14 mouse cellular contexts compared by ENCODE assay signal in the genomic region with DNA sequence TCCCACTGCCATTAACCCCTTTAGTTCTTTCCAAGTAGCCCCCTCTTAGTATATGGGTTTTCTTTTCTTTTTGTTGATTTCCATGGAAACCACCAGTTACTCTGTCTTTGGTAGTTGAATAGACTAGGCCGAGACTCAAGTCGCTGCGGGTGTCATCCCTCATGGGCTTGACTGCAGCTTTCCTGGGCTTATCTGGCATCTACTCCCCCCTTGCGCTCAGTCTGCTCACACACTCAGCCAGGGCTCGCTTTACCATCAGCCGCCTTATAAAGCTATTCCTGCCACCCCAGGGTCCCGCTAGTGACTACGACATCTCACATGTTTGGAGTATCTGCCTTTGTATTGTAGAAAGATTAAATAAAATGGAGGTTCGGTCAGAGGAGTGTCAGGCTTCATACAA.
DNase-seq lines count a peak whose midpoint lies in the region; ATAC-seq and TF ChIP-seq lines count a peak whose summit lies in the region.
"Had no signal": no experiment of that assay in that cellular context is flagged by ENCODE, and none has a peak within 500 bp of the region (broad histone marks: within the 10 kb centered on the region; RNA-seq: fewer than 3 reads in every experiment).

No protein-coding gene starts in this region.

- H3K79me2 ChIP-seq in heart, adult 2 months (replicated peaks; ENCODE audit: control insufficient read depth, insufficient read depth, low read length): no peaks in the 10 kb centered on the region

- H3K9ac ChIP-seq in heart, embryonic 13.5 days: peak overlapping the region; percentile 38; the same call in 1 of the 2 replicates
- no peak overlapping the region for H3K9ac ChIP-seq in heart, adult 2 months (ENCODE audit: low read depth, low read length)
- no peak overlapping the region for H3K9ac ChIP-seq in lung, embryonic 15.5 days
- H3K9ac ChIP-seq: embryonic facial prominence, embryonic 13.5 days; liver, embryonic 14.5 days had no signal

- no peak for TF ChIP-seq EP300 in heart, adult 2 months (IDR thresholded peaks at IDR 0.05; ENCODE audit: insufficient read depth, low read depth, low read length)

- 0 out of 2 replicates have a peak, but pooled peaks have one; percentile 21 for ATAC-seq in heart, embryonic 13.5 days (ENCODE audit: extremely low read depth, insufficient number of reproducible peaks, low FRiP score, low TSS enrichment)
- 0 out of 2 replicates have a peak, but pooled peaks have one; percentile 12 for ATAC-seq in lung, embryonic 15.5 days (ENCODE audit: borderline replicate concordance, extremely low read depth, low FRiP score, low TSS enrichment)

- peak overlapping the region; percentile 89 for H3K27ac ChIP-seq in heart, embryonic 13.5 days (replicated peaks)
- no peak overlapping the region for H3K27ac ChIP-seq in heart, adult 2 months
- H3K27ac ChIP-seq in lung, embryonic 15.5 days: 0 out of 2 replicates have a peak overlapping the region, but pooled peaks have one; percentile 25
- H3K27ac ChIP-seq: embryonic facial prominence, embryonic 13.5 days; forebrain, embryonic 10.5 days; gastrocnemius, adult 2 months; liver, embryonic 14.5 days had no signal

- H3K36me3 ChIP-seq in heart, embryonic 13.5 days: peaks cover 15% of the 10 kb centered on the region
- peaks cover 4% of the 10 kb centered on the region; the same call in 1 of the 2 replicates for H3K36me3 ChIP-seq in heart, adult 2 months (ENCODE audit: control insufficient read depth, insufficient read depth, low read length)
- H3K36me3 ChIP-seq in lung, embryonic 15.5 days: no peaks in the 10 kb centered on the region
- H3K36me3 ChIP-seq: embryonic facial prominence, embryonic 13.5 days; forebrain, embryonic 10.5 days had no signal

- no peaks in the 10 kb centered on the region for H3K9me3 ChIP-seq in heart, embryonic 13.5 days
- no peaks in the 10 kb centered on the region for H3K9me3 ChIP-seq in lung, embryonic 15.5 days
- H3K9me3 ChIP-seq: embryonic facial prominence, embryonic 13.5 days; forebrain, embryonic 10.5 days had no signal

- H3K27me3 ChIP-seq in heart, embryonic 13.5 days (replicated peaks): no peaks in the 10 kb centered on the region
- H3K27me3 ChIP-seq in heart, adult 2 months (ENCODE audit: control insufficient read depth, insufficient read depth, low read length): no peaks in the 10 kb centered on the region
- no peaks in the 10 kb centered on the region for H3K27me3 ChIP-seq in lung, embryonic 15.5 days
- H3K27me3 ChIP-seq: embryonic facial prominence, embryonic 13.5 days had no signal

- peaks cover 46% of the 10 kb centered on the region for H3K4me1 ChIP-seq in heart, embryonic 13.5 days
- H3K4me1 ChIP-seq in heart, adult 2 months (ENCODE audit: control insufficient read depth, insufficient read depth, low read length): peaks cover 5% of the 10 kb centered on the region
- peaks cover 16% of the 10 kb centered on the region for H3K4me1 ChIP-seq in lung, embryonic 15.5 days
- H3K4me1 ChIP-seq in lung, adult 2 months (ENCODE audit: control insufficient read depth, insufficient read depth, low read length): peaks cover 13% of the 10 kb centered on the region
- H3K4me1 ChIP-seq: embryonic facial prominence, embryonic 13.5 days had no signal

- no peak for DNase-seq in heart, adult 2 months
- DNase-seq in lung, adult 2 months: no peak
- peak; percentile 16 for DNase-seq in cerebellum, adult 9-10 months
- peak; percentile 25 to 26 for DNase-seq in cerebellum, postnatal 25 days
- no peak for DNase-seq in thymus, adult 18-20 months
- DNase-seq: kidney, adult 8-10 months; layer of hippocampus, postnatal 36 days had no signal

- no peak overlapping the region for H3K4me3 ChIP-seq in heart, embryonic 13.5 days
- H3K4me3 ChIP-seq in heart, adult 2 months: no peak overlapping the region
- no peak overlapping the region for H3K4me3 ChIP-seq in lung, embryonic 15.5 days
- no peak overlapping the region for H3K4me3 ChIP-seq in lung, adult 2 months (replicated peaks; ENCODE audit: extremely low read depth, low read depth, low read length)
- H3K4me3 ChIP-seq: embryonic facial prominence, embryonic 13.5 days; forebrain, embryonic 10.5 days; gastrocnemius, adult 2 months; myocyte had no signal

- peak overlapping the region; percentile 49 for H3K4me2 ChIP-seq in heart, embryonic 13.5 days
- no peak overlapping the region for H3K4me2 ChIP-seq in lung, embryonic 15.5 days
- H3K4me2 ChIP-seq: embryonic facial prominence, embryonic 13.5 days had no signal

- TF ChIP-seq POLR2A in heart, adult 2 months (IDR thresholded peaks at IDR 0.05; ENCODE audit: insufficient read depth, low read depth, low read length): no peak
- no peak for TF ChIP-seq POLR2A in lung, adult 2 months (IDR thresholded peaks at IDR 0.05; ENCODE audit: borderline replicate concordance, extremely low read depth, low read depth, low read length)

- TF ChIP-seq CTCF in heart, adult 2 months (IDR thresholded peaks at IDR 0.05): no peak
- TF ChIP-seq CTCF in lung, adult 2 months (IDR thresholded peaks at IDR 0.05; ENCODE audit: insufficient read depth, low read length): no peak

- WGBS in heart, embryonic 13.5 days: 20% methylated on average over 9 of the region's 9 CpGs
- WGBS in heart, adult 2 months: 40% methylated on average over 9 of the region's 9 CpGs
- 44% methylated on average over 9 of the region's 9 CpGs for WGBS in lung, embryonic 15.5 days
- 56% methylated on average over 9 of the region's 9 CpGs for WGBS in lung, adult 2 months

- intact Hi-C loops in heart, adult 2 months (cut with DNase I): no loop called here

Comparison
In these comparisons a context has a peak if more than half of its experiments do, and no peak if none do; other contexts are left out.
1. DNase-seq: peak in cerebellum, adult 9-10 months (single experiment) and cerebellum, postnatal 25 days (2 of 2); none in heart, adult 2 months (0 of 2), lung, adult 2 months (single experiment) and thymus, adult 18-20 months (0 of 2).